Mouse (Mus musculus) liver, postnatal 0 days (tissue): ENCODE data around the gene Ddc.

Source experiments
- CTCF ChIP-seq: sonication (generic); IDR thresholded peaks from 2 replicates; pipeline ENCODE4 v1.5.1; 2016; ENCODE audit warnings: antibody characterized with exemption, low read depth
- EP300 ChIP-seq: IDR thresholded peaks from 2 replicates; pipeline ENCODE4 v1.6.1; 2016; ENCODE audit warnings: antibody characterized with exemption, low read depth, mild to moderate bottlenecking

- no peak for TF ChIP-seq CTCF
- no peak for TF ChIP-seq EP300
Measured at GRCm38 (mm10) chr11:11866696-11867095, 31.2 kb downstream of the Ddc start.
